Mouse (Mus musculus): Measurements from ENCODE around the gene Sfxn3. TPM values are rescaled to one million over a fixed set of nuclear protein-coding genes. Genes with fewer than 3 reads are reported as not detected.

The Sfxn3 gene
- total and polyA plus RNA-seq, 3 experiments = 5.0 to 10.6 TPM; not detected in 1

- TF ChIP-seq GATA1 (IDR thresholded peaks at IDR 0.05; ENCODE audit: low read depth, low read length) = no peak
- TF ChIP-seq UBTF (IDR thresholded peaks at IDR 0.05; ENCODE audit: borderline replicate concordance, insufficient read depth, low read depth, low read length) = 0 out of 2 replicates have a peak, but pooled peaks have one; percentile 74
- no peak for TF ChIP-seq KAT2A (conservative IDR thresholded peaks at IDR 0.05; ENCODE audit: low read depth, low read length)
These were observed at the start of gene Sfxn3 (continued) for GRCm38 (mm10) chr19:45047417-45047934.

GRCm38 (mm10) chr19:44997786-44998185, 49.5 kb upstream of the Sfxn3 start:
- TF ChIP-seq RAD21 (IDR thresholded peaks at IDR 0.05; ENCODE audit: low read depth, low read length) (no peak), ZMIZ1 (IDR thresholded peaks at IDR 0.05; ENCODE audit: low read depth, low read length) (no peak), BHLHE40 (IDR thresholded peaks at IDR 0.05; ENCODE audit: borderline replicate concordance, low read depth, low read length) (no peak), USF1 (IDR thresholded peaks at IDR 0.05; ENCODE audit: low read depth, low read length) (no peak), HCFC1 (IDR thresholded peaks at IDR 0.05; ENCODE audit: low read depth, low read length) (no peak), ZNF384 (IDR thresholded peaks at IDR 0.05; ENCODE audit: low read depth, low read length) (no peak), CHD1 (IDR thresholded peaks at IDR 0.05; ENCODE audit: low read depth, low read length) (no peak), SMC3 (IDR thresholded peaks at IDR 0.05; ENCODE audit: low read depth, low read length) (no peak), TCF12 (IDR thresholded peaks at IDR 0.05; ENCODE audit: low read depth, low read length) (no peak), ZKSCAN1 (IDR thresholded peaks at IDR 0.05; ENCODE audit: low read depth, low read length) (no peak), GATA1 (IDR thresholded peaks at IDR 0.05; ENCODE audit: low read depth, low read length) (no peak), RCOR1 (IDR thresholded peaks at IDR 0.05; ENCODE audit: low read depth, low read length) (no peak), NRF1 (IDR thresholded peaks at IDR 0.05; ENCODE audit: insufficient read depth, low read depth, low read length, poor library complexity, severe bottlenecking) (no peak), CHD2 (IDR thresholded peaks at IDR 0.05; ENCODE audit: low read length) (no peak), MAZ (IDR thresholded peaks at IDR 0.05; ENCODE audit: low read depth, low read length) (no peak), JUND (IDR thresholded peaks at IDR 0.05; ENCODE audit: low read depth, low read length) (no peak), ELF1 (IDR thresholded peaks at IDR 0.05; ENCODE audit: low read depth, low read length) (no peak)
- H3K9ac ChIP-seq (ENCODE audit: control insufficient read depth, low read depth, low read length, poor library complexity, severe bottlenecking) = no peak overlapping the region
- no peak overlapping the region for H3K4me3 ChIP-seq (ENCODE audit: control insufficient read depth in 1 of 2, insufficient read depth in 1 of 2, low read depth in 2 of 2, low read length in 2 of 2)
- no peak overlapping the region for H3K27ac ChIP-seq (ENCODE audit: control insufficient read depth, low read depth, low read length)
- no peaks in the 10 kb centered on the region for H3K9me3 ChIP-seq (replicated peaks; ENCODE audit: insufficient read depth, low read length)
- H3K4me1 ChIP-seq (ENCODE audit: control insufficient read depth in 1 of 2, insufficient read depth in 2 of 2, low read length in 2 of 2) = peaks cover 0 to 9% of the 10 kb centered on the region in 2 experiments; a peak in 3 of 4 replicates
- no peaks in the 10 kb centered on the region for H3K36me3 ChIP-seq (ENCODE audit: control insufficient read depth in 1 of 2, insufficient read depth in 2 of 2, low read length in 2 of 2)
- no peaks in the 10 kb centered on the region for H3K27me3 ChIP-seq (ENCODE audit: control insufficient read depth in 1 of 2, insufficient read depth in 2 of 2, low read length in 2 of 2)
- no peaks in the 10 kb centered on the region for H3K79me2 ChIP-seq (ENCODE audit: control insufficient read depth, insufficient read depth, low read length, poor library complexity)
- no peak for DNase-seq (ENCODE audit: low read depth, low spot score)

Data from MEL (cell line).